Mouse (Mus musculus) neural tube, embryonic 15.5 days (tissue): ENCODE measurements around the gene 6030408B16Rik. TPM values are rescaled to one million over a fixed set of nuclear protein-coding genes. Genes with fewer than 3 reads are reported as not detected.

ENCODE experiments used
- ATAC-seq: fragments of 200-750 bp; cut with Nextera tagmentation; 2 replicates; pipeline ENCODE4 v1.8.0; 2017; ENCODE audit warnings: mild to moderate bottlenecking, moderate TSS enrichment, moderate library complexity; ENCODE audit not compliant: low FRiP score
- H3K27ac ChIP-seq: fragments of 300-500 bp; sonication (generic); replicated peaks from 2 replicates; pipeline ENCODE4 v1.5.1; 2015; ENCODE audit warnings: mild to moderate bottlenecking, inconsistent platforms
- H3K27me3 ChIP-seq: fragments of 300-500 bp; sonication (generic); replicated peaks from 2 replicates; pipeline ENCODE4 v1.6.1; 2015; ENCODE audit warnings: inconsistent platforms
- H3K36me3 ChIP-seq: fragments of 300-500 bp; sonication (generic); 2 replicates; pipeline ENCODE4 v1.6.1; 2015; ENCODE audit warnings: inconsistent platforms
- H3K4me1 ChIP-seq: fragments of 300-500 bp; sonication (generic); 2 replicates; pipeline ENCODE4 v1.6.1; 2015; ENCODE audit warnings: inconsistent platforms
- H3K4me2 ChIP-seq: fragments of 300-500 bp; sonication (generic); 2 replicates; pipeline ENCODE4 v1.6.1; 2015; ENCODE audit warnings: inconsistent platforms, mild to moderate bottlenecking, moderate library complexity
- H3K4me3 ChIP-seq: fragments of 300-500 bp; sonication (generic); replicated peaks from 2 replicates; pipeline ENCODE4 v1.5.1; 2015; ENCODE audit warnings: mild to moderate bottlenecking, inconsistent platforms
- H3K9ac ChIP-seq: fragments of 300-500 bp; sonication (generic); replicated peaks from 2 replicates; pipeline ENCODE4 v1.6.1; 2015; ENCODE audit warnings: mild to moderate bottlenecking, inconsistent platforms
- H3K9me3 ChIP-seq: fragments of 300-500 bp; sonication (generic); replicated peaks from 2 replicates; pipeline ENCODE4 v1.6.1; 2016; ENCODE audit warnings: inconsistent platforms
- WGBS: fragments of 180-500 bp; shearing (Covaris S2); methylation state at CpG from one replicate; pipeline ENCODE4 v1.1.7; 2015; ENCODE audit warnings: mixed read lengths; 5-methylcytosine and 5-hydroxymethylcytosine counted together
- polyA plus RNA-seq: library from polyadenylated mRNA; unstranded; fragments of >200 nt; fragmentation: Nextera tagmentation; extraction: Ambion mirVana; gene quantifications from 2 replicates; pipeline ENCODE4 v1.2.1, GENCODE M21; 2015

6030408B16Rik gene
- 0.44 and 0.63 TPM in 2 replicates for polyA plus RNA-seq

- WGBS, result 61% methylated on average over 18 of the region's 18 CpGs
- H3K4me3 ChIP-seq, result no peak within 1 kb of the TSS
- no peak for ATAC-seq
- H3K9me3 ChIP-seq, result no peaks in the 10 kb centered on the region
- no peaks in the 10 kb centered on the region for H3K4me1 ChIP-seq
- H3K4me2 ChIP-seq, result no peak within 1 kb of the TSS
- no peak within 1 kb of the TSS for H3K9ac ChIP-seq
- peaks cover 44% of the 10 kb centered on the region for H3K36me3 ChIP-seq
- H3K27me3 ChIP-seq, result no peaks in the 10 kb centered on the region
- H3K27ac ChIP-seq, result no peak within 1 kb of the TSS
Measured at GRCm38 (mm10) chr15:101293025-101293621, at the start of gene 6030408B16Rik. Gene 6030408B16Rik (plus strand): TSS chr15:101293212.

- H3K36me3 ChIP-seq, result no peaks in the 10 kb centered on the region
- H3K4me1 ChIP-seq, result peaks cover 26% of the 10 kb centered on the region
- H3K27ac ChIP-seq, result no peak overlapping the region
- H3K9me3 ChIP-seq, result no peaks in the 10 kb centered on the region
- H3K27me3 ChIP-seq, result 0 out of 2 replicates have a peak, but pooled peaks cover 5% of the 10 kb centered on the region
- H3K9ac ChIP-seq, result no peak overlapping the region
- no peak overlapping the region for H3K4me3 ChIP-seq
- ATAC-seq, result no peak
- 80% methylated on average over 3 of the region's 3 CpGs for WGBS
- H3K4me2 ChIP-seq, result no peak overlapping the region
Measured at GRCm38 (mm10) chr15:101244012-101244411, 49.0 kb upstream of the 6030408B16Rik start.

- Histone ChIP-seq H3K27me3 (0 out of 2 replicates have a peak, but pooled peaks cover 5% of the 10 kb centered on the region), H3K9me3 (no peaks in the 10 kb centered on the region), H3K9ac (peak overlapping the region; percentile 60), H3K4me1 (peaks cover 14% of the 10 kb centered on the region), H3K36me3 (no peaks in the 10 kb centered on the region), H3K4me2 (peak overlapping the region; percentile 72), H3K27ac (peak overlapping the region; percentile 86), H3K4me3 (peak overlapping the region; percentile 51)
- WGBS, result 2% methylated on average over 56 of the region's 56 CpGs
- ATAC-seq, result peak; percentile 98
Measured at GRCm38 (mm10) chr15:101246231-101247154, 46.5 kb upstream of the 6030408B16Rik start.

- WGBS, result 93% methylated on average over 1 of the region's 1 CpGs
- Histone ChIP-seq H3K9me3 (no peaks in the 10 kb centered on the region), H3K27ac (peak overlapping the region; percentile 86; the same call in 1 of the 2 replicates)
Measured at GRCm38 (mm10) chr15:101247155-101247498, 45.9 kb upstream of the 6030408B16Rik start.

GRCm38 (mm10) chr15:101248029-101248710 lies 44.8 kb upstream of the 6030408B16Rik start:
- 75% methylated on average over 5 of the region's 5 CpGs for WGBS
- Histone ChIP-seq H3K27me3 (no peaks in the 10 kb centered on the region), H3K9ac (0 out of 2 replicates have a peak overlapping the region, but pooled peaks have one; percentile 2), H3K4me2 (no peak overlapping the region), H3K36me3 (no peaks in the 10 kb centered on the region), H3K4me3 (no peak overlapping the region), H3K9me3 (no peaks in the 10 kb centered on the region), H3K27ac (no peak overlapping the region), H3K4me1 (peaks cover 12% of the 10 kb centered on the region)
- no peak for ATAC-seq

More at GRCm38 (mm10) chr15:101247155-101247498, 45.9 kb upstream of the 6030408B16Rik start:
- Histone ChIP-seq H3K9ac (peak overlapping the region; percentile 55), H3K36me3 (no peaks in the 10 kb centered on the region), H3K4me2 (peak overlapping the region; percentile 72), H3K4me1 (peaks cover 12% of the 10 kb centered on the region), H3K27me3 (0 out of 2 replicates have a peak, but pooled peaks cover 5% of the 10 kb centered on the region), H3K4me3 (peak overlapping the region; percentile 51)
- no peak for ATAC-seq

- Histone ChIP-seq H3K4me1 (peaks cover 25% of the 10 kb centered on the region), H3K27me3 (no peaks in the 10 kb centered on the region), H3K4me3 (no peak overlapping the region), H3K9ac (no peak overlapping the region), H3K27ac (no peak overlapping the region), H3K4me2 (no peak overlapping the region), H3K36me3 (no peaks in the 10 kb centered on the region), H3K9me3 (no peaks in the 10 kb centered on the region)
- WGBS, result 81% methylated on average over 9 of the region's 9 CpGs
- no peak for ATAC-seq
Measured at GRCm38 (mm10) chr15:101250220-101250800, 42.7 kb upstream of the 6030408B16Rik start.

- H3K4me3 ChIP-seq, result no peak overlapping the region
- no peaks in the 10 kb centered on the region for H3K36me3 ChIP-seq
- WGBS, result 89% methylated on average over 5 of the region's 5 CpGs
- no peak overlapping the region for H3K9ac ChIP-seq
- H3K27me3 ChIP-seq, result no peaks in the 10 kb centered on the region
- H3K9me3 ChIP-seq, result no peaks in the 10 kb centered on the region
- H3K4me2 ChIP-seq, result no peak overlapping the region
- peaks cover 17% of the 10 kb centered on the region for H3K4me1 ChIP-seq
- ATAC-seq, result no peak
- no peak overlapping the region for H3K27ac ChIP-seq
Measured at GRCm38 (mm10) chr15:101251930-101252329, 41.1 kb upstream of the 6030408B16Rik start.

- H3K4me2 ChIP-seq, result no peak overlapping the region
- H3K36me3 ChIP-seq, result no peaks in the 10 kb centered on the region
- H3K27me3 ChIP-seq, result no peaks in the 10 kb centered on the region
- H3K9ac ChIP-seq, result no peak overlapping the region
- H3K27ac ChIP-seq, result no peak overlapping the region
- no peaks in the 10 kb centered on the region for H3K9me3 ChIP-seq
- 86% methylated on average over 6 of the region's 6 CpGs for WGBS
- ATAC-seq, result no peak
- H3K4me1 ChIP-seq, result peaks cover 12% of the 10 kb centered on the region
- H3K4me3 ChIP-seq, result no peak overlapping the region
Measured at GRCm38 (mm10) chr15:101252614-101253013, 40.4 kb upstream of the 6030408B16Rik start.

GRCm38 (mm10) chr15:101253563-101253885 lies 39.5 kb upstream of the 6030408B16Rik start:
- WGBS, result 23% methylated on average over 3 of the region's 3 CpGs
- Histone ChIP-seq H3K4me3 (peak overlapping the region; percentile 58), H3K4me2 (peak overlapping the region; percentile 83), H3K36me3 (no peaks in the 10 kb centered on the region), H3K9ac (peak overlapping the region; percentile 82), H3K4me1 (peaks cover 12% of the 10 kb centered on the region), H3K9me3 (no peaks in the 10 kb centered on the region), H3K27me3 (no peaks in the 10 kb centered on the region), H3K27ac (peak overlapping the region; percentile 64)
- ATAC-seq, result no peak

- no peaks in the 10 kb centered on the region for H3K9me3 ChIP-seq
- H3K4me1 ChIP-seq, result peaks cover 12% of the 10 kb centered on the region
- H3K4me2 ChIP-seq, result peak within 1 kb of the TSS; percentile 83
- peak within 1 kb of the TSS; percentile 64 for H3K27ac ChIP-seq
- peak; percentile 77 for ATAC-seq
- H3K4me3 ChIP-seq, result peak within 1 kb of the TSS; percentile 58
- H3K9ac ChIP-seq, result peak within 1 kb of the TSS; percentile 82
- no peaks in the 10 kb centered on the region for H3K27me3 ChIP-seq
- 2% methylated on average over 74 of the region's 82 CpGs for WGBS
- no peaks in the 10 kb centered on the region for H3K36me3 ChIP-seq
Measured at GRCm38 (mm10) chr15:101253886-101254795, 38.9 kb upstream of the 6030408B16Rik start, which contains the start of gene Nr4a1. Gene Nr4a1 (plus strand): TSS chr15:101254269.
